Mouse (Mus musculus): Measurements from ENCODE around the gene Lrrc2. TPM values are rescaled to one million over a fixed set of nuclear protein-coding genes. Genes with fewer than 3 reads are reported as not detected.

Lrrc2 gene
- polyA plus RNA-seq, 1 experiment from 2014 or later = 0.34 TPM

DNA sequence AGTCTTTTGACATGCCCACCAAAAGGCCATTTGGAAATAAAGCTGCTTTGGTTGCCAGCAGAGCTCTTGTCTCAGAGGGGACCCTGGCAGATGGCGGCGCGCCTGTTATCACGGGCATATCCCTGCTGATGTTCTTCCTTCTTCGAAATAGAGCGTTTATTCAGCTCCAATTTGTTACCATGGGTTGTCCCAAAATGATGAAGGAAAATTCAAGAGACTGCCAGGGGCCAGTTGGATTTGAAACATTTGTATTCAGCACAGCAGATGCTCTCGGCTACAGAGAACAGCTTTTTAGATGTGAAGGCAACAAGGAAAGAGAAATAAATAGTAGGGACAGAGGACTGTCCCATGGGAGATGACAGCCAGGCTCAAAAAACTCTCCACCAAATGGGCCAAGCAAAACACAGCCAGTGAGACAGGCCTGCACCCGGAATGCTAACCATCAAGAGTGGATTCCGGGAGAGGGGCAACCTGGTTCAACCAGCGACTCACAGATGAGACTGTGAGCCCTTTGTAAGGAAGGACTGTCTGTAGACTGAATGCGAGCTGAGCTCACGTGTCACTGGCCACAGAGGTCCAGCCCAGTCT is 17.4 kb upstream of the Lrrc2 start:
- 88% methylated on average over 12 of the region's 12 CpGs for WGBS
- H3K9me3 ChIP-seq = no peaks in the 10 kb centered on the region
- H3K9ac ChIP-seq = no peak overlapping the region
- H3K27ac ChIP-seq = no peak overlapping the region
- no peak overlapping the region for H3K4me3 ChIP-seq (replicated peaks)
- H3K4me2 ChIP-seq (replicated peaks) = no peak overlapping the region
- no peaks in the 10 kb centered on the region for H3K36me3 ChIP-seq
- H3K4me1 ChIP-seq (replicated peaks) = no peaks in the 10 kb centered on the region
- H3K27me3 ChIP-seq (replicated peaks) = no peaks in the 10 kb centered on the region
- no peak for ATAC-seq

DNA sequence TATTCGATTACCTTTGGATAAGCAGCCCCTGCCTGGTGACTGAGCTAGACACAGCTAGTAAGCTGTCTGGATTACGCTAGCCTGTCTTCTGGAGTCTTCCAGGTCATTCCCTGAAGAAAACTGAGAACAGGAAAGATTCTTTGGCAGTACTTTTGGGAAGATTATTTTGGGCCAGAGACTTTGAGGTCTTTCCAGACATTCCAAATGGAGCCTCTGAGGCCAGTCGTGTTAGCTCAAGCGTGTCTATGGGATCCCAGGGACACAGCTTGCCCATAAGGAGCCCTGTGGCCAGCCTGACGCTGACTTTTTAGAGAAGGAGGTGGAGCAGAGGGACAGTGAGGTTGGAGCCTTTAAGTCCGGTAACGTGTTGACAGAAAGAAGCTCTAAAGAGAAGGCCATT is 15.4 kb upstream of the Lrrc2 start:
- Histone ChIP-seq H3K4me3 (replicated peaks) (no peak overlapping the region), H3K27me3 (replicated peaks) (no peaks in the 10 kb centered on the region), H3K4me1 (replicated peaks) (no peaks in the 10 kb centered on the region), H3K9ac (no peak overlapping the region), H3K4me2 (replicated peaks) (no peak overlapping the region), H3K36me3 (no peaks in the 10 kb centered on the region), H3K27ac (no peak overlapping the region), H3K9me3 (no peaks in the 10 kb centered on the region)
- no peak for ATAC-seq
- WGBS = 84% methylated on average over 7 of the region's 7 CpGs

DNA sequence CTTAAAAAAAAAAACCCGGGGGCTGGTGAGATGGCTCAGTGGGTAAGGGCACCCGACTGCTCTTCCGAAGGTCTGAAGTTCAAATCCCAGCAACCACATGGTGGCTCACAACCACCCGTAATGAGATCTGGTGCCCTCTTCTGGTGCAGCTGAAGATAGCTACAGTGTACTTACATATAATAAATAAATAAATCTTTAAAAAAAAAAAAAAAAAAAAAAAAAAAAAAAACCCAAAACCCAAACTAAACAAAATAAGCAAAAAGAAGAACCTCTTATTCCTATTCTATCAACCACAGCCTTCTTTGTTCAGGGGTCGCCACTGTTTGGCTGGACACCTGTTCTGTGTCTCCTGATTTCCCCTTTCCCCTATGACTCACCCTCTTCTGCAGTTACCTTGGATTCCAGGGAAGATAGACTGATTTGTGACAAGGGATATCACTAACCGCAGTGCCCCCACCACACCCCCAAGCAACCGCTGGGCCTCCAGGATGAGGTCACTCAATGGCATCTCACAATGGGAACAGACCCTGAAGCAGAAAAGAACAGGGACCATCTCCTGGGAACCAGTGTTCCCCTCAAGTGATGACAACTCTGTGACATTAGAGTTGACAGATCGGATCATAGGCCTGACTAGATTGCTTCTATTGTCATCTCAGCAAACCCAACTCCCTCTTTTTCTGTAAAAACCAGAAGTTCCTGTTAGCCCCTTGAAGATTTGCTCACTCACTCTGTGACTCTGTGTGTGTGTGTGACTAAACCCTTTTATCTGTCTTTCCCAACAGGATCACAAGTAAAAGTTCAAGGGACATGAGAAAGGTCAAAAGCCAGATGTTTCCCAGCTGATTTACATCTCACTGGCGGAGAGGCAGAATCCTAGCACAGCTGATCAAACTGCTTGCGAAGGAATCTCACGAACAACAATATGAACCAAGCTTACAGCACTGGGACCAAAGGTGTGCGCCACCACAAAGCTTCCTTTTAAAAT is 13.5 kb upstream of the Lrrc2 start:
- Histone ChIP-seq H3K4me2 (replicated peaks) (no peak overlapping the region), H3K4me3 (replicated peaks) (no peak overlapping the region), H3K9ac (no peak overlapping the region), H3K27ac (no peak overlapping the region), H3K4me1 (replicated peaks) (no peaks in the 10 kb centered on the region), H3K36me3 (no peaks in the 10 kb centered on the region), H3K27me3 (replicated peaks) (no peaks in the 10 kb centered on the region), H3K9me3 (no peaks in the 10 kb centered on the region)
- ATAC-seq = no peak
- 69% methylated on average over 12 of the region's 12 CpGs for WGBS

DNA sequence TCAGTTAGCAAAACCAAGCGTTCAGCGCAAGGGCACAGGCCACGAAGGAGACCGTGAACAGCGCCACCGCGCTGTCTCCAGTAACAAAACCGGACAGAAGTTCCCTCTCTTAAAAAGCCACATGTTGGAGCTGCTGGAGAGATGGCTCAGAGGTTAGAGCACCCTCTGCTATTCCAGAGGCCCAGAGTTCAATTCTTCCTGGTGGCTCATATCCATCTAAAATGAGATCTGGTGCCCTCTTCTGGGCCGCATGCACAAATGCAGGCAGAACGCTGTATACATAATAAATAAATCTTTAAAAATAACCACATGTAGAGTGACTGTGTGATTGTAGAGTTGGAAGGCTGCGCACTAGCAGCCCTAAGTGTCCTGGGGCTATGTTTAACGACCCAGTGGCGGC is 7.1 kb upstream of the Lrrc2 start:
- Histone ChIP-seq H3K27ac (no peak overlapping the region), H3K9me3 (no peaks in the 10 kb centered on the region), H3K36me3 (no peaks in the 10 kb centered on the region), H3K27me3 (replicated peaks) (peaks cover 20% of the 10 kb centered on the region), H3K4me3 (replicated peaks) (no peak overlapping the region), H3K9ac (no peak overlapping the region), H3K4me1 (replicated peaks) (no peaks in the 10 kb centered on the region), H3K4me2 (replicated peaks) (no peak overlapping the region)
- WGBS = 34% methylated on average over 13 of the region's 13 CpGs
- ATAC-seq = no peak

DNA sequence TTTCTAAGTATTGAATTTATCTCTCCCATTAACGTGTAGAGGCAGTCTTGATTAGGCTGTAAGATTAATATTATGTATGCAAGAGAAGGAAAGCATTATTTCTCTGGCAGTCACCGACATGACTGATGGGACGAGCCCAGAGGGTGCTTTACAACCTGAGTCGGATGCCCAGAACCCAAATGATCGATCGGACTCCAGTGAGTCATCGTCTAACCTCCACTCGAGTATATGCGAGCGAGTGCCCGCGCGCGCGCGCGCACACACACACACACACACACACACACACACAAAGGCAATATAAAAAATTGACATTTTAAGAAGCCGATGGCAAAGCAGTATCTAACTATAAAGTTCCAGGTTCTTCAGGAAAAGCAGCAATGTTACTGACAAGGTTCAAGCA is 6.0 kb upstream of the Lrrc2 start:
- Histone ChIP-seq H3K4me1 (replicated peaks) (no peaks in the 10 kb centered on the region), H3K27me3 (replicated peaks) (peaks cover 20% of the 10 kb centered on the region), H3K9ac (no peak overlapping the region), H3K4me2 (replicated peaks) (no peak overlapping the region; the same call in 1 of the 2 replicates), H3K36me3 (no peaks in the 10 kb centered on the region), H3K27ac (no peak overlapping the region), H3K4me3 (replicated peaks) (no peak overlapping the region), H3K9me3 (no peaks in the 10 kb centered on the region)
- ATAC-seq = no peak
- WGBS = 10% methylated on average over 18 of the region's 18 CpGs

DNA sequence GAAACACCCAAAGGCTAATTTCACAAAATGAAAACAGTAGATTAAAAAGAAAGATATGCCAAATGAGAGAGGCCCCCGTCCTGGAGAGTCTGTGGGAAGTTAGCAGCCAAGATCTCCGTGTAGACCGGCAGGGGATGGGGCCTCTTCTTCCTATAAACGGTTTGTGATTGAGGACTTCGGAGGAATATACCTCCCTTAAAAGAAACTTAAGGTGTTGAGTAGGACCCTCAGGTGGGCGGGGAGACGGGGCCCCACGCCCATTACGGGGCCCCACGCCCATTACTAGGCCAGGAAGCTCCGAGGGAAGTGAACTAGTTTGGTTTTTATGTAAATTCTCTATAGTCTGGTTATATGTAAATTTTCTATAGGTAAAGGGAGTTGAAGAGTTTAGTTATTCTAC is 5.4 kb upstream of the Lrrc2 start, which contains the start of gene Tdgf1:
Gene Tdgf1, minus strand, starts transcription at position 233 of the 400 bp plus-strand sequence.
- H3K9me3 ChIP-seq = no peaks in the 10 kb centered on the region
- H3K4me3 ChIP-seq (replicated peaks) = no peak within 1 kb of the TSS
- H3K4me1 ChIP-seq (replicated peaks) = no peaks in the 10 kb centered on the region
- ATAC-seq = no peak
- H3K9ac ChIP-seq = no peak within 1 kb of the TSS
- H3K27me3 ChIP-seq (replicated peaks) = peaks cover 20% of the 10 kb centered on the region
- H3K36me3 ChIP-seq = no peaks in the 10 kb centered on the region
- 19% methylated on average over 11 of the region's 11 CpGs for WGBS
- no peak within 1 kb of the TSS; the same call in 1 of the 2 replicates for H3K4me2 ChIP-seq (replicated peaks)
- H3K27ac ChIP-seq = no peak within 1 kb of the TSS

DNA sequence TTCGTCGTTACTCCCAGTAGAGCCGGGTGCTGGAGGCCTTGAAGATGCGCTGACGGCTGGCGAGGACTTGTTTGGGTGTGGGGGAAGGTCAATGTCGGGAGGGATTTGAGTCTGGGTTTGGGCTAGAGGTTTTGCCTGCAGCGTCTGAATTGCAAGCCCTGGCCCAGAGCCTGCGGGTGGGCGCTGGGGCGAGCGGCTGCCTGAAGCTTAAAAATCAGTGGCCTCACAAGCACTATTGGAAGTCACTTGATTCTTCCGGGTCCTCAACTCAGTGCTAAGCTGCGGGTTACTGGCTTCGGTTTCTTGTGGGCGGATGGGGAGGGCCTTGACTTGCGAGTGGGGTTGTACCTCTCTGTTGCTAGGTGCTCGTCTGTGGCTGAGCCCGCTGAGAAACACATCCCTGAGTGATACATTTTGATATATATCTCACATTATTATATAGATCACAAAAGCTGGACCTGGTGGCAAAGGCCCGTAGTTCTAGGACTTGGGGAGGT is 4.7 kb upstream of the Lrrc2 start:
- no peaks in the 10 kb centered on the region for H3K9me3 ChIP-seq
- H3K9ac ChIP-seq = no peak overlapping the region
- WGBS = 37% methylated on average over 20 of the region's 20 CpGs
- H3K4me1 ChIP-seq (replicated peaks) = no peaks in the 10 kb centered on the region
- H3K27ac ChIP-seq = no peak overlapping the region
- H3K4me2 ChIP-seq (replicated peaks) = no peak overlapping the region
- no peak for ATAC-seq
- peaks cover 20% of the 10 kb centered on the region for H3K27me3 ChIP-seq (replicated peaks)
- H3K36me3 ChIP-seq = no peaks in the 10 kb centered on the region
- H3K4me3 ChIP-seq (replicated peaks) = no peak overlapping the region

DNA sequence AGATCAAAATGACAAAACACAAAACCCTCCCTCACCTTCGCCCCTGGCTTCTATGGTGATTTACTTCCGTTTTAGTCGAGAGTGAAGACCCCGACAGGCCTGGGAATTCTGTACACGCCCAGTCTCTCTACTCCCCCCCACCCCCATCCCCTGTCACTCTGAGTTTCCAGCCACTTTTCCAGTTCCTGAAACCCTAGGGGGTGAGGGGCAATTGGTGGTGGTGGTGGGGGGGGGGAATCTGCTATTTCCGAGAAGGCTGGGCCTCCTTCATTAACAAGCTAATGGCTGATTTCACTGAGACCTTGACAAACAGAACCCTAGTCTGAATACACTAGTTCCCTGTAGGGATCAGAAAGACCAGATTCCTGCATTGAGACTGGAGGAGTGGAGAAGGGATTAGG is 4.1 kb upstream of the Lrrc2 start:
- H3K9ac ChIP-seq = no peak overlapping the region
- H3K27me3 ChIP-seq (replicated peaks) = peaks cover 20% of the 10 kb centered on the region
- no peaks in the 10 kb centered on the region for H3K36me3 ChIP-seq
- no peaks in the 10 kb centered on the region for H3K4me1 ChIP-seq (replicated peaks)
- no peak for ATAC-seq
- no peak overlapping the region for H3K4me2 ChIP-seq (replicated peaks)
- 31% methylated on average over 6 of the region's 6 CpGs for WGBS
- H3K4me3 ChIP-seq (replicated peaks) = no peak overlapping the region
- no peaks in the 10 kb centered on the region for H3K9me3 ChIP-seq
- H3K27ac ChIP-seq = no peak overlapping the region

DNA sequence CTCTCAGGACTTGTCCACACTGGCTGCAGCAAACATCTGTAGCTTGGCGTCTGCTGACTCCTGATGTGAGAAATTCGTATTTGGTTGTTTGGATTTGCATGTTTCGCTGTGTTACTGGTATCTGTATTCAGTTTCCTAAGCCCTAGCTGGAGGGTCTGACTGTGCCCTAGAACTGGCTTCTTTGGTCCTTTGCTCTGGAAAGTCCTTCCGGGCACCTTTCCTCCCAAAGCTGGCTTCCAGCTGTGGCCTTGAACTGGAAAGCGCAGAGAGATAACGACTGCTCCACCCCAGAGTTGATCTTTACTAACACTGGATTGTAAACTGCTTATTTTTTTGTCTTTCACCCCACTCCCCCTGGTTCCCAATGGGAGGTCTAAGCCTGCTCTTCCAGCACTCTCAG is 3.4 kb upstream of the Lrrc2 start:
- no peaks in the 10 kb centered on the region for H3K4me1 ChIP-seq (replicated peaks)
- no peak overlapping the region for H3K27ac ChIP-seq
- no peak for ATAC-seq
- no peaks in the 10 kb centered on the region for H3K9me3 ChIP-seq
- H3K27me3 ChIP-seq (replicated peaks) = peaks cover 20% of the 10 kb centered on the region
- H3K4me2 ChIP-seq (replicated peaks) = no peak overlapping the region
- no peak overlapping the region for H3K9ac ChIP-seq
- H3K36me3 ChIP-seq = no peaks in the 10 kb centered on the region
- WGBS = 51% methylated on average over 6 of the region's 6 CpGs
- no peak overlapping the region for H3K4me3 ChIP-seq (replicated peaks)

DNA sequence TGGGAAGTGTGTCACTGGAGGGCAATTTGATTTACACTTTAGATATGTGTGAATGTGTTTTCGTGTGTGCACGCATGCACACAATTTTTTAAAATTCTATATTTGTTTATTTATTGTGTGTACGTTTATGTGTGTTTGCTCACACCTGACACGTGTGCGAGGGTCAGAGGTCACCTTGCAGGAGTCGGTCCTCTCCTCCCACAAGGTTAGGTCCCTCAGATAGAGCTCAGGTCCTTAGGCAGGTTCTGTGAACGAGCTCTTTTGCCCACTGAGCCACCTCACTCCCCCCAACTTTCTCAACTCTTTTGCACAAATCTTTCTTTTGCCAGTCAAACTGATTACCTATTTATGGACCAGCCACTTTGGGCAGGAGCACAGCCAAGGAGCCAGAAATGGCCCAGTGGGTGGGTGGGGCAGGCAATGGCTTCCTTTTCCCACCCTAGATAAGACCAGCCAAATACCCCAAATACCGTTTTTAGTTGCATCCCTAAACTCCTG is 2.5 kb upstream of the Lrrc2 start:
- Histone ChIP-seq H3K4me3 (replicated peaks) (no peak overlapping the region), H3K9ac (no peak overlapping the region), H3K9me3 (no peaks in the 10 kb centered on the region), H3K27me3 (replicated peaks) (peaks cover 23% of the 10 kb centered on the region), H3K4me1 (replicated peaks) (no peaks in the 10 kb centered on the region), H3K36me3 (no peaks in the 10 kb centered on the region), H3K4me2 (replicated peaks) (no peak overlapping the region), H3K27ac (no peak overlapping the region)
- WGBS = 48% methylated on average over 8 of the region's 8 CpGs
- ATAC-seq = no peak

DNA sequence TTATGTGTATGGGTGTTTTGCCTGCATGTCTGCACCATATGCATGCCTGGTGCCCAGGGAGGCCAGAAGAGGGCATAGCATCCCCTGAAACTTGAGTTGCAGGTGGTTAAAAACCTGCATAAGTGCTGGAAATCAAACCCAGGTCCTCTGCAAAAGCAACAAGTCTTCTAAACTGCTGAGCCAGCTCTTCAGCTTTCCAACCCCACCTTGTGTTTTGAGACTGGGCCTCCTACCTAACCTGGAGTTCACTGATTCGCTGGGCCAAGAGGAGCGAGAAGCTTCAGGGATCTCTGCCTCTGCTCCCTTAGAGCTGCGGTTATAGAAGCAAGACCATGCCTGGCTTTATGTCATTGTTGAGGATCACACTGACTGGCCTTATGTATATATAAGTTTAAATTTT is 1.2 kb upstream of the Lrrc2 start:
- ATAC-seq = no peak
- H3K9ac ChIP-seq = no peak overlapping the region
- 96% methylated on average over 3 of the region's 3 CpGs for WGBS

DNA sequence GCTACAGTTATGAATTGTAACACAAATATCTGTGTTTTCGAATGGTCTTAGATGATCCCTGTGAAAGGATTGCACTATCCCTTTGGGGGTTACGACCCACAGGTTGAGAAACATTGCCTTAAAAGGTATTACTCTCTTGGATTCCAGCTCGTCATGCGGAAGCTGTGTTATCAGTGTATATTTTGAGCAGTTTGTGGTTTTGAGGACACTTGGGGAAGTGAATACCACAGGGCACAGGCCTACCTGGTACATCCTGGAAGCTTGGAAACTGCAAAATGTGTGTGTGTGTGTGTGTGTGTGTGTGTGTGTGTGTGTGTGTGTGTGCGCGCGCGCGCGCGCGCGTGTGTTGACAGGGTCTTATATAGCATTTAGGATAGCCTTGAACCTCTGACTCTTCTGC is 521 bp downstream of the Lrrc2 start:
- Histone ChIP-seq H3K9me3 (no peaks in the 10 kb centered on the region), H3K27ac (no peak overlapping the region), H3K4me3 (replicated peaks) (no peak overlapping the region), H3K4me1 (replicated peaks) (no peaks in the 10 kb centered on the region), H3K4me2 (replicated peaks) (no peak overlapping the region), H3K27me3 (replicated peaks) (peaks cover 12% of the 10 kb centered on the region), H3K9ac (no peak overlapping the region), H3K36me3 (no peaks in the 10 kb centered on the region)
- ATAC-seq = no peak
- WGBS = 91% methylated on average over 13 of the region's 13 CpGs

More for the DNA sequence above, 1.2 kb upstream of the Lrrc2 start:
- Histone ChIP-seq H3K27ac (no peak overlapping the region), H3K4me1 (replicated peaks) (no peaks in the 10 kb centered on the region), H3K27me3 (replicated peaks) (peaks cover 23% of the 10 kb centered on the region), H3K4me2 (replicated peaks) (no peak overlapping the region), H3K9me3 (no peaks in the 10 kb centered on the region), H3K4me3 (replicated peaks) (no peak overlapping the region), H3K36me3 (no peaks in the 10 kb centered on the region)

All from intestine, embryonic 15.5 days (tissue).